Mouse (Mus musculus) urinary bladder, postnatal 36 days (tissue): ENCODE results near the gene Rrn3.

Experiments used
- DNase-seq, 2 experiments: peaks; one replicate each; pipeline ENCODE4 v3.0.0; 2022; ENCODE audit warnings: low spot score in 2 of 2, mixed read lengths in 1 of 2

The Rrn3 gene

GRCm38 (mm10) chr16:13848310-13848709 lies 67.8 kb downstream of the Rrn3 start:
- no peak for DNase-seq

GRCm38 (mm10) chr16:13851446-13851845 lies 70.9 kb downstream of the Rrn3 start:
- DNase-seq: no peak

GRCm38 (mm10) chr16:13853886-13854285 lies 73.4 kb downstream of the Rrn3 start:
- DNase-seq: no peak
